Mouse (Mus musculus) left cerebral cortex, postnatal 14 days (tissue): ENCODE results near the gene Pi4ka. TPM values are rescaled to one million over a fixed set of nuclear protein-coding genes. Genes with fewer than 3 reads are reported as not detected.

ENCODE experiments used
- DNase-seq, 2 experiments: peaks; one replicate each; pipeline ENCODE4 v3.0.0; 2021 to 2022; ENCODE audit warnings: low spot score in 2 of 2, mixed read lengths in 1 of 2
- intact Hi-C: fragments of 180-260 bp; cut with DNase I; formaldehyde crosslinking; loops from one replicate; pipeline ENCODE4 v1.15.1; 2025
- long read RNA-seq, 2 experiments: library from polyadenylated mRNA; stranded (forward); transcript quantifications; one replicate each; pipeline ENCODE4 v2.0.0; 2021
- total RNA-seq, 2 experiments: library from RNA; stranded (reverse); gene quantifications; 2 replicates each; pipeline ENCODE4 v1.2.3; 2021

Pi4ka gene
- total RNA-seq, result 100 to 1,000 TPM; 258 to 275 TPM
- long read RNA-seq, experiment 1, full-length matches to known transcripts, result 12 of 69 reads
- long read RNA-seq, experiment 1, partial matches to known transcripts, result 41 of 69 reads
- long read RNA-seq, experiment 1, other reads (novel, unspliced or antisense), result 16 of 69 reads
- long read RNA-seq, experiment 2, full-length matches to known transcripts, result 9 of 67 reads
- long read RNA-seq, experiment 2, partial matches to known transcripts, result 40 of 67 reads
- long read RNA-seq, experiment 2, other reads (novel, unspliced or antisense), result 18 of 67 reads

GRCm38 (mm10) chr16:17405736-17406443 is at the start of gene Pi4ka, which contains the start of gene Snap29:
Gene Pi4ka, minus strand, starts transcription at chr16:17406314.
Gene Snap29, plus strand, starts transcription at chr16:17405986.
- peak; percentile 100 for DNase-seq
- intact Hi-C loops, result no loop called here

GRCm38 (mm10) chr16:17452373-17452715 is 46.2 kb upstream of the Pi4ka start:
- peak in 1 of 2 experiments; percentile 34 for DNase-seq
- intact Hi-C loops, result no loop called here

DNA sequence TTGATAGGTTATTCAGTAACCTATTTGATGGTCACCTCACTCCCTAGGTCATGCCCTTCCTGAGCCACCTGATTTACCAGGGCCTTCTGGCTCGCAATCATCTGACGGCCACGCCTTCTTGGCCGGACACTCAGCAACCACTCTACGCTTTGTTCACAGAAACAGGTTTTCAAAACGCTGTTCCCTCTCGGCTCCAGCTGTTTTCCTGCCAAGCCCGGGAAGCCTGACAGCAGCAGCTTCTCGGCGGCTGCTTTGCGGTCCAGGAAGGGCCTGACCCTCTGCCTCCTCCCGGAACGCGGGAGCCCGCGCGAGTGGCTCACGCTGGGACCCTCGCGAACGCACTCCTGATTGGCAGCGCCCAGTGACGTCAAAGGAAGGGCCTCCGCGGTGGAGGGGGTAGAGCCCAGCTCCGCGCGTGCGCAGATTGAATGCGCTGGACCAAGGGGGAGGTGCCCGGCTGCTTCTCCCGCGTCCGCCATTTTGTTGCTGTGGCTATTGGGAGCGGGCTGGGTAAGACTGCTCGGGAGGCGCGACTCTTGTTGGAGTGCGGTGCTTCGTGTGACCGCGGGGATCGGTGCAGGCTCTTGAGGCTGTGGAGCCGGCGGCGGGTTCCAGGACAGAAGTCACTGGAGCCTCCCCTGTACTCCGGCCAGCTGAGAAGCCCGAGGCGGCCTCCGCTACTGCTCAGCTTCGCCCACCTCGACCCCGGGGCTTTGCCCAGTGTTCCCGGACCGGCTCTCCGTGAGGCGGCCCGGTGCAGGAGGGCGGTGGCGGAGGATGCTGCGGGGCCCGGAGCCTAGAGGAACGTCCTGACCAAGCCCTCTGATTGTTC is 45.6 kb upstream of the Pi4ka start, which contains the start of gene Crkl:
Crkl (plus strand) TSS at position 447 of the 832 bp plus-strand sequence.
- intact Hi-C loops, result no loop called here
- DNase-seq, result peak; percentile 97 to 98

- intact Hi-C loops, result no loop called here
- no peak for DNase-seq
These were observed 26.5 kb upstream of the Pi4ka start for GRCm38 (mm10) chr16:17432576-17432975.

GRCm38 (mm10) chr16:17423021-17423420 is 16.9 kb upstream of the Pi4ka start:
- intact Hi-C loops, result no loop called here
- no peak for DNase-seq

DNA sequence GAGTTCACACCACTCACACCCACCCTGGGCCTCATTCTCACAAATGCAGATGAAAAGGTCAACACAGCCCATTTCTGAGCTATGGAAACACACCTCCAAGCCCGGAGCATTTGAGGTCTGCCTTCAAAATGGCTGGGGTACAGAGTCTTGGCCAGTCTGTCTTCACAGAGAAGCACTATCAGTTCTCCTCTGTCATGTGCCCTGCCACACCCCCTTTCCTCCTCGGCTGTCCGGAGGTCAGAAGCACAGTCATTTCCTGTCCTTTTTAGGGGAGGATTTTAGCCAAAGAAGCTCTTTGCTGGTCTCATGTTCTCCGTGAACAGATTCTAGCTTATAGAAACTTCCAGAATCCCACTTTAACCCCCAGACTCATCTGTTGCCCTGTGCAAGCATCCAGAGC is 4.1 kb upstream of the Pi4ka start:
- intact Hi-C loops, result no loop called here
- DNase-seq, result no peak

DNA sequence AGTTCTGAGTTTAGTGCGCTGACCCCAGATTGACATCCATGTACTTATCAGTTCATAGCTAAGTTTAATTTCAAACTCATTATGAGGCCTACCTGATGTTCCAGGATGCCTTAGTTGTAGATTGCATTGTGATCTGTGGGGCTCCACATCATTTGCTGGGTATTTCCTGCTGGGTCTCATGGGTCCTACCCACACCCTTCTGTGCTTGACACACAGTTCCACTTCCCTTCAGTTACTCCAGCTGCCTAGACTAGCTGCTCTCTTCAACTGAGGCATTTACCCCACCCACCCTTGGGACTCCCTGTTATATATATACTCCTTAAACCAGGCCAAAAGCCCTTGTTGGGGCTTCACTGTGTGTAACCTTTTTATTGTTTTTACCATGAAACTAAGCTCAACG is 2.9 kb upstream of the Pi4ka start:
- intact Hi-C loops, result no loop called here
- no peak for DNase-seq

DNA sequence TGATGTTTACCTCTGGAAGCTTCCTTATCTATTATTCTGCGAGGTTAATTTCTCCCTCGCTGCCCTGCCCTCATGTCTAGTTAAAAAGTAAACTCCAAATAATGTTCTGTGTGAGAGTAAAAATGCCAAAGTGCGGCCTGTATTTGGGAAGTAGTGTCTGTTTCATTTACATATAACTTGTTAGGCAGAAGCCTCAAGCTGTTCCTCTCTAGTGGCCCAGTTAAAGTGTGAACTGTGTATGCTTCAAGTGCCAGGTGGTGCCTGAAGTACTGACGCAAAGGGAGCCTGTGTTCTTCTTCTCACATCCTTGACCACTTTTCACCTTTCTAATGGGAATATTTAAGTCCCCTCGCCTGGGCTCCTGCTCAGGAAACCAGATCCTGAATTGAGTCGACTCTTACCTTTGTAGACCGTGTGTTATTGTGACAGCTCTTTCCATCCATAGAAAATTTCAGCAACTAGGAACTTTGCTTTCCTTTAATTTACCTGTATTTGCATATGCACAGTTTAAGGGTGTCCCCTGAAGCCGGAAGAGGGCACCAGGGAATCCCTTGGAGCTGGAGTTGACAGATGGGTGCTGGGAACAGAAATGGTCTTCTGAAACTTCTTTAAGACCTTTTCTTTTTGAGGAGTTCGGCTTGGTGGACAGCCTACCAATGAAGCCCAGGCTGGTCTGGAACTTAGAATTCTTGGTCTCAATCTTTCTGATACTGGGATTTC is 558 bp upstream of the Pi4ka start:
- intact Hi-C loops, result no loop called here
- peak; percentile 10 to 41 for DNase-seq

- intact Hi-C loops, result no loop called here
- peak; percentile 81 to 90 for DNase-seq
These were observed 830 bp downstream of the Pi4ka start for GRCm38 (mm10) chr16:17405271-17405696.

- DNase-seq, result peak; percentile 39 to 56
- intact Hi-C loops, result no loop called here
These were observed 3.3 kb downstream of the Pi4ka start for GRCm38 (mm10) chr16:17402855-17403254.

GRCm38 (mm10) chr16:17392784-17393183 is 13.3 kb downstream of the Pi4ka start:
- intact Hi-C loops, result no loop called here
- no peak for DNase-seq

DNA sequence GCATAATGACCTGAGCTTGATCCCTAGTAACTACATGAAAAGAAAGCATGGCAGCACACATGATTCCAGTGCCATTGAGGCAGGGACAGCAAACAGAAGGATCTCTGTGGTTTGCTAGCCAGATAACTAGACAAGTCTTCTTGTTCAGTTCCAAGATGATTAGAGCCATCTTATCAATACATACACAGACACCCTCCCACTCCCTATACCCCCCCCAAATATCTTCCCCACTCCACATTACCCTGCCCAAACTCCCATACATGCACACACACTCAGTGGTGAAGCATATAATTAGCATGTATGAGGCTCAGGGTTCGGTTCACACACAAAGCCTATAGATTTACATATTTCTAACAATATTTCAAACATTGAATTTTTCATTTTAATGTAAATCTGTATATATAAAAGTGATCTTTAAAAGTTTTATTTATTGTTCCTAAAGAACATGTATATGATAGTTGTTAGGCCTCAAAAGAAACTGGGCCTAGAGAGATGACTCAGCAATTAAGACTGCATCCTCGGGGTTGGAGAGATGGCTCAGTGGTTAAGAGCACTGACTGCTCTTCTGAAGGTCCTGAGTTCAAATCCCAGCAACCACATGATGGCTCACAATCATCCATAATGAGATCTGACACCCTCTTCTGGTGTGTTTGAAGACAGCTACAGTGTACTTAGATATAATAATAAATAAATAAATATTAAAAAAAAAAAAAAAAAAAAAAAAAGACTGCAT is 22.4 kb downstream of the Pi4ka start:
- no peak for DNase-seq
- intact Hi-C loops, result no loop called here

DNA sequence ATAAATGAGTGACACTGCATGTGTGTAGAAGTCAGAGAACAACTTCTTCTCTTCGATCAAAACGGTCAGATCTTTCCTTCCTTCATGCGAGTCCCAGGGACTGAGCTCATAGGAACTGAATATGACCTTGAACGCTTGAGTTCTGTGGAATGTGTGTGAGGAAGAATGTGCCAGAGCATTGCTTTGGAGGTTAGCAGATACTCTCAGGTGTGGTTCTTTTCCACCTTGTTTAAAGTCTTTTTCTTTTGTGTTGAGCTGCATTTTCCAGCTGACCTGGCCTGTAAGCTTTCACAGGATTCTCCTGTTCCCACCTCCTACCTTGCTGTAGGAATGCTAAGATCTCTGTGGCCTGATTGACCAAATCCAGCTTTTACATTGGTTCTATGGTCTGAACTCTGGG is 23.8 kb downstream of the Pi4ka start:
- no peak for DNase-seq
- intact Hi-C loops, result no loop called here

DNA sequence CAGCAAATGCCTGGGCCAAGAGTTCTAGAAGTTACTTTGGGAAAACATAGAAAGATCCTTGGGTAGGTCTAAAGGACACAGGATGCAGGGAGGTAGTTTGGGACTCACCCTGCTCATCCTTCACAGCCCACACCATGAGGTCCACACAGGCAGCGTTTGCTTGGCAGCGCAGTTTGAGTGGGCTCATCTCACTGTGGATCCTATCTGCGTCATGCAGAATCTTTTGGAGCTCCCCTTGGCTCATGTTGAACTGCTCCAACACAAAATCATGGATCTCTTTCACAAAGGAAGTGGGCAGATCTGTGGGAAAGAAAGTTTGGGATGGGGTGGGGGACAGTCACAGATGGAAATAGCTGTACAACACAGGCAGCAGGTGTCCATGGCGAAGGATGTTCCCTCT is 47.3 kb downstream of the Pi4ka start:
- intact Hi-C loops, result no loop called here
- DNase-seq, result no peak

- no peak for DNase-seq
- intact Hi-C loops, result no loop called here
These were observed 50.1 kb downstream of the Pi4ka start for GRCm38 (mm10) chr16:17356031-17356430.

- intact Hi-C loops, result no loop called here
- no peak for DNase-seq
These were observed 59.3 kb downstream of the Pi4ka start for GRCm38 (mm10) chr16:17346766-17347165.

- intact Hi-C loops, result no loop called here
- DNase-seq, result no peak
These were observed 60.3 kb downstream of the Pi4ka start for GRCm38 (mm10) chr16:17345813-17346155.

DNA sequence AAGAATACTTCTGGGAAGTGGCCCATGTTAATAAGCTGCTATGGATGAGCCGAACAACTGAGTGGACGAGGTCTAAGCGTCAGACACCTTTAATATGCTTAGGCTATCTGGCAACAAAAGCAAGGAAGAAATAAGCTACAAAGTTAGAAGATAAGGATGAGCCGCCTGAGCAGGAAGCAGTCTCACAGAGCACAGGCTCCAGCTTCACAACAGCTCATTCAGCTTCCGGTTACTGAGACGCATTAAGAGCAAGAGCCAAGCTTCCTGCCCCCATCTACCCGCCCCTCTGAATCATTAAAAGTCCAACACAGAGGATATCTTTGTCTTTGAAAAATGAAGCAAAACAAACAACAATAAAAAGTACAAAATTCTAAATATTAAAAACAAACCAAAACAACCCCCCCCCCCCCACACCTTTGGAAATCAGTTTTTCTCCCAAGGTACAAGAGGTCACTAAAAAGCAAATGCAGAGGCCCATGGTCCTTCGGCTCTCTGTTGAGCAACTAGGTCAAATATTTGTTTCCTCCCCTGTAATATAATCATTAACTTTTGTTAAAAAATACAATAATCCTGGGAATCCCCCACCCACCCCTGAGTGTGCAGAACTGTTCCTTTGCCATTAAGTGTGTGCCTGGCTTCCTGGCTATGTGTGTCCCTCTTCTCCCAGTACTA is 60.8 kb downstream of the Pi4ka start:
- intact Hi-C loops, result no loop called here
- no peak for DNase-seq

DNA sequence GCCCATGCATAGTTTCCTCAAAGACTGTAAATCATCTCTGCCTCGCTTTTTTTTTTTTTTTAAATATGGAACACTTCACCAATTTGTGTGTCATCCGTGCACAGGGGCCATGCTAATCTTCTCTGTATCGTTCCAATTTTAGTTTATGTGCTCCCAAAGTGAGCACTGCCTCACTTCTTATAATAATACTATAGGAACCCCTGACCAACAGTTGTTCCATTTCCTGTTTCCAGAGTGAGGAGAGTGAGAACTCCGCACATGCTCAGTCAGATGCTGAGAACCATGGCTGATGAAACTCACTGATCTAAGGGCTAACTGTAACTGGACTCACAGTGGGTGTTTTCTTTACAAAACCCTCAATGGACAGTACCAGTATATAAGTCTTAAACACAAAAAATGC is 64.3 kb downstream of the Pi4ka start:
- intact Hi-C loops, result no loop called here

More for the DNA sequence above, 64.3 kb downstream of the Pi4ka start:
- DNase-seq, result no peak
